Comparison of ENCODE assay signal across 22 mouse cellular contexts in the genomic region with DNA sequence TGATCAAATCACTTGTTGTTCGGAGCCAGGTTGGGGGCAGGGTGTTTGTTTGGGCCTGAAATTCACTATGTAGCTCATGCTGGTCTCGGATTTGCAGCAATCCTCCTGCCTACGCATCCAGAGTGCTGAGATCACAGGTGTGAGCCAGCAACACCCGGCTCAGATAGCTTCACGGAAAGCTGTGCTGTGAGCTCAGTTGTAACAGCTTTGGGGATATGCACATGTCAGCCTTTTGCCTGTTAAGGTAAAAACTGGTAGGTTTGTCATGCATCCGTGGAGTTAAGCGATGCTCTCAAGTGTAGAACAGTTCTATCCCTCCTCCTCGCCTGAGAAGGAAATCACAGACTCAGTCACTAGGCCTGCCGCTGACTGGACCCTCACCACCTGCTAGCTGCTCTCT. TPM values are rescaled to one million over a fixed set of nuclear protein-coding genes. Genes with fewer than 3 reads are reported as not detected.
DNase-seq lines count a peak whose midpoint lies in the region; ATAC-seq and TF ChIP-seq lines count a peak whose summit lies in the region.
"Had no signal": no experiment of that assay in that cellular context is flagged by ENCODE, and none has a peak within 500 bp of the region (broad histone marks: within the 10 kb centered on the region; RNA-seq: fewer than 3 reads in every experiment).

No protein-coding gene starts in this region.

- no peak for TF ChIP-seq CTCF in forebrain, postnatal 0 days (IDR thresholded peaks at IDR 0.05; ENCODE audit: low read depth)
- no peak for TF ChIP-seq CTCF in left cerebral cortex, adult 2 months (IDR thresholded peaks at IDR 0.05)

- peak; percentile 64 for ATAC-seq in forebrain, postnatal 0 days
- ATAC-seq: CD4-positive, CD25-positive, alpha-beta regulatory T cell, adult 4 months; liver, embryonic 12.5 days; Patski had no signal

- no peaks in the 10 kb centered on the region for H3K4me1 ChIP-seq in forebrain, postnatal 0 days (ENCODE audit: insufficient read depth)
- peaks cover 17% of the 10 kb centered on the region for H3K4me1 ChIP-seq in forebrain, embryonic 10.5 days
- H3K4me1 ChIP-seq: liver, embryonic 12.5 days had no signal

- DNase-seq in forebrain, postnatal 0 days: peak; percentile 31
- no peak for DNase-seq in forebrain, embryonic 10.5 days (ENCODE audit: extremely low spot score, low spot score)
- peak; percentile 47 for DNase-seq in left cerebral cortex, adult 11 months (ENCODE audit: low spot score)
- no peak for DNase-seq in left cerebral cortex, postnatal 10 days (ENCODE audit: extremely low spot score in 1 of 2, low spot score in 2 of 2)
- DNase-seq in left cerebral cortex, adult 2 months (ENCODE audit: extremely low spot score in 1 of 2, low spot score in 2 of 2): peak; percentile 58 to 60
- peak; percentile 83 for DNase-seq in telencephalon, adult 2 months (ENCODE audit: low read depth, low spot score)
- DNase-seq in heart, adult 18-20 months: no peak
- DNase-seq: adrenal gland, postnatal 10 days; cerebellum, adult 11 months; cerebellum, postnatal 14 days; embryo, embryonic 11 days; gastrocnemius, postnatal 25 days; kidney, adult 2 months; kidney, postnatal 14 days; lung, embryonic 14.5 days; lung, postnatal 36 days; thymus, postnatal 25 days had no signal

- H3K4me2 ChIP-seq in forebrain, postnatal 0 days (ENCODE audit: low read depth): no peak overlapping the region
- H3K4me2 ChIP-seq: hindbrain, embryonic 12.5 days; liver, embryonic 12.5 days; lung, embryonic 14.5 days had no signal

- H3K9ac ChIP-seq in forebrain, postnatal 0 days: no peak overlapping the region
- H3K9ac ChIP-seq: hindbrain, embryonic 12.5 days; liver, embryonic 12.5 days; lung, embryonic 14.5 days had no signal

- H3K9me3 ChIP-seq in forebrain, postnatal 0 days (ENCODE audit: low read length): no peaks in the 10 kb centered on the region
- no peaks in the 10 kb centered on the region for H3K9me3 ChIP-seq in forebrain, embryonic 10.5 days
- H3K9me3 ChIP-seq: hindbrain, embryonic 12.5 days; limb, embryonic 10.5 days; liver, embryonic 12.5 days had no signal

- no peak overlapping the region for H3K27ac ChIP-seq in forebrain, postnatal 0 days (ENCODE audit: low read depth, low read length)
- no peak overlapping the region for H3K27ac ChIP-seq in forebrain, embryonic 10.5 days
- no peak overlapping the region for H3K27ac ChIP-seq in left cerebral cortex, adult 2 months
- H3K27ac ChIP-seq: hindbrain, embryonic 12.5 days; limb, embryonic 10.5 days; liver, embryonic 12.5 days had no signal

- no peak overlapping the region for H3K4me3 ChIP-seq in forebrain, postnatal 0 days (ENCODE audit: low read depth, low read length)
- H3K4me3 ChIP-seq in forebrain, embryonic 10.5 days: no peak overlapping the region
- H3K4me3 ChIP-seq in left cerebral cortex, adult 2 months: no peak overlapping the region
- H3K4me3 ChIP-seq: hindbrain, embryonic 12.5 days; limb, embryonic 10.5 days; liver, embryonic 12.5 days had no signal

- intact Hi-C loops in left cerebral cortex, postnatal 10 days (cut with DNase I): no loop called here
- intact Hi-C loops in left cerebral cortex, adult 2 months (cut with DNase I): no loop called here

- WGBS in forebrain, postnatal 0 days: 81% methylated on average over 9 of the region's 9 CpGs
- WGBS in forebrain, embryonic 10.5 days: 90% methylated on average over 9 of the region's 9 CpGs

- H3K36me3 ChIP-seq in forebrain, postnatal 0 days (ENCODE audit: insufficient read depth): peaks cover 11% of the 10 kb centered on the region
- H3K36me3 ChIP-seq in forebrain, embryonic 10.5 days (replicated peaks): no peaks in the 10 kb centered on the region
- H3K36me3 ChIP-seq: limb, embryonic 10.5 days; liver, embryonic 12.5 days had no signal

- no peaks in the 10 kb centered on the region for H3K27me3 ChIP-seq in forebrain, postnatal 0 days (ENCODE audit: insufficient read depth, low read length)
- no peaks in the 10 kb centered on the region for H3K27me3 ChIP-seq in forebrain, embryonic 10.5 days (ENCODE audit: poor library complexity, severe bottlenecking)
- H3K27me3 ChIP-seq: hindbrain, embryonic 12.5 days; Patski had no signal

RNA-seq across cellular contexts. Expression of gene Jag2, which starts 28.9 kb away (rescaled TPM):
- 66.9 and 69.4 TPM in 2 replicates for total RNA-seq in forebrain, postnatal 0 days (2014; rRNA removed)
- 5.5 and 7.9 TPM in 2 replicates for polyA plus RNA-seq in forebrain, postnatal 0 days (2015; fragmentation: Nextera tagmentation; extraction: Ambion mirVana)
- 2.3 and 3.8 TPM in 2 replicates for polyA plus RNA-seq in forebrain, embryonic 10.5 days (2016; fragmentation: Nextera tagmentation; extraction: Ambion mirVana)
- 10 to 100 TPM; 60.0 to 60.9 TPM for total RNA-seq in left cerebral cortex, postnatal 10 days (2021)
- total RNA-seq in left cerebral cortex, adult 2 months (2021): 10 to 100 TPM; 57.9 to 62.2 TPM
- total RNA-seq in heart, adult 18-20 months (2021): 10 to 100 TPM; 31.5 to 38.6 TPM

RNA-seq across cellular contexts. Expression of gene Gpr132, which starts 32.6 kb away (rescaled TPM):
- 0.10 TPM in 1 of 2 replicates, not detected in the other for total RNA-seq in forebrain, postnatal 0 days (2014; rRNA removed)
- polyA plus RNA-seq in forebrain, postnatal 0 days (2015; fragmentation: Nextera tagmentation; extraction: Ambion mirVana): not detected in 2 replicates
- polyA plus RNA-seq in forebrain, embryonic 10.5 days (2016; fragmentation: Nextera tagmentation; extraction: Ambion mirVana): 0.06 and 0.07 TPM in 2 replicates
- total RNA-seq in left cerebral cortex, postnatal 10 days (2021): not detected
- under 1 TPM in 1 of 2 experiments, not detected in 1; 0.18 TPM for total RNA-seq in left cerebral cortex, adult 2 months (2021)
- total RNA-seq in heart, adult 18-20 months (2021): 1 to 10 TPM in 1 of 2 experiments, under 1 TPM in 1; 0.37 to 1.3 TPM
- polyA plus RNA-seq: hindbrain, embryonic 12.5 days; limb, embryonic 10.5 days; Patski had no signal

RNA-seq across cellular contexts. Expression of gene Nudt14, which starts 41.3 kb away (rescaled TPM):
- total RNA-seq in forebrain, postnatal 0 days (2014; rRNA removed): 22.2 and 31.5 TPM in 2 replicates
- 55.5 and 60.4 TPM in 2 replicates for polyA plus RNA-seq in forebrain, postnatal 0 days (2015; fragmentation: Nextera tagmentation; extraction: Ambion mirVana)
- polyA plus RNA-seq in forebrain, embryonic 10.5 days (2016; fragmentation: Nextera tagmentation; extraction: Ambion mirVana): 61.4 and 70.4 TPM in 2 replicates
- total RNA-seq in left cerebral cortex, postnatal 10 days (2021): 10 to 100 TPM; 11.8 to 13.2 TPM
- total RNA-seq in left cerebral cortex, adult 2 months (2021): 10 to 100 TPM; 10.1 to 13.7 TPM
- 1 to 10 TPM; 8.2 to 9.2 TPM for total RNA-seq in heart, adult 18-20 months (2021)

Comparison
In these comparisons a context has a peak if more than half of its experiments do, and no peak if none do; other contexts are left out.
1. DNase-seq: peak in forebrain, postnatal 0 days (single experiment), left cerebral cortex, adult 11 months (single experiment), left cerebral cortex, adult 2 months (2 of 2) and telencephalon, adult 2 months (single experiment); none in forebrain, embryonic 10.5 days (single experiment), left cerebral cortex, postnatal 10 days (0 of 2) and heart, adult 18-20 months (0 of 2).